Mouse (Mus musculus) liver, adult 2 months (tissue): ENCODE data around the gene Als2.

Experiments used
- CTCF ChIP-seq: fragments of 200-500 bp; IDR thresholded peaks from 2 replicates; pipeline ENCODE4 v1.5.1; 2011; ENCODE audit warnings: low read depth, low read length, control low read depth
- POLR2A ChIP-seq: fragments of 200-500 bp; IDR thresholded peaks from 2 replicates; pipeline ENCODE4 v1.6.1; 2011; ENCODE audit warnings: low read length, control low read depth; ENCODE audit not compliant: insufficient read depth; ENCODE audit errors: extremely low read depth

- TF ChIP-seq POLR2A (no peak), CTCF (no peak)
Observed at GRCm38 (mm10) chr1:59161396-59161795, 75.6 kb downstream of the Als2 start.
